Mouse (Mus musculus): Measurements from ENCODE around the gene Tmco1. TPM values are rescaled to one million over a fixed set of nuclear protein-coding genes. Genes with fewer than 3 reads are reported as not detected.

Gene Tmco1
- polyA plus RNA-seq, 1 experiment from 2014 or later: 125 TPM

GRCm38 (mm10) chr1:167270342-167271111 is 37.7 kb upstream of the Tmco1 start:
- ATAC-seq (ENCODE audit: low read depth): peak; percentile 73

DNA sequence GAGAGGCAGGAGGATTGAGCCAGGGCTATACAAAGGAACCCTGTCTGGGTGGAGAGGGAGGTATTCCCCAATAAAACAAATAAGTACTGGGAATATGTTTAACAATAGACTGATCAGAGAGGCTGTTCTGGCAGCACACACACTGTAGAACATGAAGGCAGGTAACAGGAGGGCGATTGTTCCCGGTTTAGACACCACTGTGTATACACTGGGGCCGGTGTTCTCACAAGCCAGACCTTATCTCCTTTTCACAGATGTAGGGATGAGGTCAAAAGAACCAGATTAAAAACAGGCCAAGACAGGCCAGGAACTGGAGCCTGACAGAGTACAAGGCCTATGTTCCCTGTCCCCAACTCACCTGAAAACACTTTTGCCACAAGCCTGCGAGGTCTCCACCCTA is 36.9 kb upstream of the Tmco1 start:
- Histone ChIP-seq H3K4me1 (replicated peaks; ENCODE audit: control insufficient read depth, insufficient read depth, low read length) (peaks cover 53% of the 10 kb centered on the region), H3K27ac (ENCODE audit: low read length) (peak overlapping the region; percentile 59), H3K27me3 (ENCODE audit: control insufficient read depth, insufficient read depth, low read depth, low read length) (no peaks in the 10 kb centered on the region), H3K36me3 (ENCODE audit: control insufficient read depth, insufficient read depth, low read length) (no peaks in the 10 kb centered on the region), H3K4me2 (ENCODE audit: low read depth, low read length) (no peak overlapping the region), H3K9ac (ENCODE audit: low read length) (no peak overlapping the region), H3K9me3 (ENCODE audit: control insufficient read depth, low read length) (no peaks in the 10 kb centered on the region), H3K4me3 (ENCODE audit: low read length) (no peak overlapping the region)
- ATAC-seq (ENCODE audit: low read depth): no peak
- WGBS: 31% methylated on average over 4 of the region's 4 CpGs

More at GRCm38 (mm10) chr1:167270342-167271111, 37.7 kb upstream of the Tmco1 start:
- H3K9ac ChIP-seq (ENCODE audit: low read length): peak overlapping the region; percentile 39
- H3K4me1 ChIP-seq (replicated peaks; ENCODE audit: control insufficient read depth, insufficient read depth, low read length): peaks cover 53% of the 10 kb centered on the region
- peak overlapping the region; percentile 56 for H3K4me2 ChIP-seq (ENCODE audit: low read depth, low read length)
- no peaks in the 10 kb centered on the region for H3K36me3 ChIP-seq (ENCODE audit: control insufficient read depth, insufficient read depth, low read length)
- WGBS: 3% methylated on average over 19 of the region's 19 CpGs
- no peaks in the 10 kb centered on the region for H3K9me3 ChIP-seq (ENCODE audit: control insufficient read depth, low read length)
- peak overlapping the region; percentile 84 for H3K27ac ChIP-seq (ENCODE audit: low read length)
- H3K27me3 ChIP-seq (ENCODE audit: control insufficient read depth, insufficient read depth, low read depth, low read length): no peaks in the 10 kb centered on the region
- H3K4me3 ChIP-seq (ENCODE audit: low read length): peak overlapping the region; percentile 32

- Histone ChIP-seq H3K27me3 (ENCODE audit: control insufficient read depth, insufficient read depth, low read depth, low read length) (no peaks in the 10 kb centered on the region), H3K9me3 (ENCODE audit: control insufficient read depth, low read length) (no peaks in the 10 kb centered on the region), H3K9ac (ENCODE audit: low read length) (no peak overlapping the region), H3K36me3 (ENCODE audit: control insufficient read depth, insufficient read depth, low read length) (no peaks in the 10 kb centered on the region), H3K4me3 (ENCODE audit: low read length) (no peak overlapping the region), H3K27ac (ENCODE audit: low read length) (peak overlapping the region; percentile 59), H3K4me2 (ENCODE audit: low read depth, low read length) (no peak overlapping the region), H3K4me1 (replicated peaks; ENCODE audit: control insufficient read depth, insufficient read depth, low read length) (peaks cover 53% of the 10 kb centered on the region)
- 34% methylated on average over 8 of the region's 8 CpGs for WGBS
- no peak; the same call in 1 of the 2 replicates for ATAC-seq (ENCODE audit: low read depth)
Observed at GRCm38 (mm10) chr1:167271841-167272240, 36.3 kb upstream of the Tmco1 start.

DNA sequence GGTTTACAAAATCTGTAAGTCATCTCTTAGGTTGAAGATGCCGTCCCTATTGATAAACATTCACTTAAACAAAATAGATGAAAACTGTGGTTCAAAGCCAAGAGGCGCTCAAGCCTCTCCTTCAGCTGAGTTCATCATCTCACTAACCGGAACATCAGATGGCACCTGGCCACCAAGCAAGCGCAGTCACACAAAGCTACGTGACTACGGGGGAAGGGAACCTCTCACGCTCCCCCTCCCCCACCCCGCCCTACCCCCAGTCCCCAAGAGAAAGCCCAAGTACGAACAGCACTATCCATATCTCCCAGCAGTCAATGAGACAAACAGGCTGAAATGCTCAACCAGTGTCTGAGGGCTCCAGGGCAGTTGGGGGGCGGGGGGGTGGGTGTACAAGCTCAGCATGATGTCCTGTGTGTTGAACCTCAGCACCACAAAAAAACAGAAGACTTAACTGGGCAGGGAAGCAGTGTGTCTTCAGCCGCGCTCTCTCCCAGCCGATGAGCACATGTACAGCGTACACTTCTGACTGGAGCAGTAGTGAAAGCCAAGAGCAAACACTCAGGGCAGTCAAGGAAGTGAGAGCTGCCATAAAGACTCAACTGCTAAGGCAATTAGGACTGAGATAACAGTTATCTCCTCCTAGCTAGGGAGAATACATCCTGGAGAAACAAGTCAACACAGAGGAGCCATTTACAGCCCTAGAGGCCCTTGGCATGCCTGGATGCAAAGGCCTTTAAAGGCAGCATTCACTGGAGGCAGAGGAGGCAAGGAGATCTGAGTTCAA is 34.6 kb upstream of the Tmco1 start:
- ATAC-seq (ENCODE audit: low read depth): 0 out of 2 replicates have a peak, but pooled peaks have one; percentile 23
- Histone ChIP-seq H3K4me3 (ENCODE audit: low read length) (no peak overlapping the region), H3K27ac (ENCODE audit: low read length) (no peak overlapping the region), H3K36me3 (ENCODE audit: control insufficient read depth, insufficient read depth, low read length) (no peaks in the 10 kb centered on the region), H3K27me3 (ENCODE audit: control insufficient read depth, insufficient read depth, low read depth, low read length) (no peaks in the 10 kb centered on the region), H3K9me3 (ENCODE audit: control insufficient read depth, low read length) (no peaks in the 10 kb centered on the region), H3K4me2 (ENCODE audit: low read depth, low read length) (peak overlapping the region; percentile 21), H3K9ac (ENCODE audit: low read length) (no peak overlapping the region), H3K4me1 (replicated peaks; ENCODE audit: control insufficient read depth, insufficient read depth, low read length) (peaks cover 48% of the 10 kb centered on the region)
- 31% methylated on average over 14 of the region's 14 CpGs for WGBS

DNA sequence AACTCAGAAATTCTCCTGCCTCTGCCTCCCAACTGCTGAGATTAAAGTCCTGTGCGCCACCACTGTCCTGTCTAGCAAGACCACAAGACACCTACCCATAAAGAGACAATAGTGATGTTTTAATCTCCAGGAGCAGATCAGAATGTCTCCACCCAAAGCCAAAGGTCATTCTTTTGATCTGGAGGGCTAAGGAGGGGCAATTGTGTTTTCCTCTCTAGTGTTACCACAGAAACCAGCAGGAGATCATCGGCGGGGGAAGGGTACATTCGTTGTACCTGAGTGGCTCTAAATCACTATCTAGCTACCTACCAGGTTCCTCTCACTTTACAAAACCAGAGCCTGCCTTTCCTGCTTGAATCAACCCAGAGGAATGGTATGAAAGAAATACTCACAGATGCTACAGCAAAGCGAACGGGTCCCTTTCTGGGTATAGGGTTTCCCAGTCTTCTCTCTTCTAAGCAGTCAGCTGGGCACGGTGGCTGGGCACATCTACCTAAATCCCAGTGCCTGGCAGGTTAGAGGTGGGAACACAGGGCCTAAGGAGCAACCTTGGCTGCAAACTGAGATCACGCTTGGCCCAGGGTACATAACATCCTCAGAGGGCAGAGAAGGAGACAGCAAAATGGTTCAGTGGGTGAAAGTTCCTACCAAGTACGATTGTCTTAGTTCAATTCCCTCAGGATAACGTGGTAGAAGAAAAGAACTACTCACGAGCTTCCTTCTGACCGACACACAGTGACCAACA is 33.4 kb upstream of the Tmco1 start:
- Histone ChIP-seq H3K27me3 (ENCODE audit: control insufficient read depth, insufficient read depth, low read depth, low read length) (no peaks in the 10 kb centered on the region), H3K4me3 (ENCODE audit: low read length) (no peak overlapping the region), H3K4me2 (ENCODE audit: low read depth, low read length) (no peak overlapping the region), H3K9me3 (ENCODE audit: control insufficient read depth, low read length) (no peaks in the 10 kb centered on the region), H3K27ac (ENCODE audit: low read length) (no peak overlapping the region), H3K36me3 (ENCODE audit: control insufficient read depth, insufficient read depth, low read length) (no peaks in the 10 kb centered on the region), H3K4me1 (replicated peaks; ENCODE audit: control insufficient read depth, insufficient read depth, low read length) (peaks cover 36% of the 10 kb centered on the region), H3K9ac (ENCODE audit: low read length) (no peak overlapping the region)
- no peak for ATAC-seq (ENCODE audit: low read depth)
- WGBS: 83% methylated on average over 12 of the region's 12 CpGs

- Histone ChIP-seq H3K4me1 (replicated peaks; ENCODE audit: control insufficient read depth, insufficient read depth, low read length) (peaks cover 15% of the 10 kb centered on the region), H3K27ac (ENCODE audit: low read length) (no peak overlapping the region), H3K4me2 (ENCODE audit: low read depth, low read length) (no peak overlapping the region), H3K9me3 (ENCODE audit: control insufficient read depth, low read length) (no peaks in the 10 kb centered on the region), H3K9ac (ENCODE audit: low read length) (no peak overlapping the region), H3K27me3 (ENCODE audit: control insufficient read depth, insufficient read depth, low read depth, low read length) (no peaks in the 10 kb centered on the region), H3K36me3 (ENCODE audit: control insufficient read depth, insufficient read depth, low read length) (no peaks in the 10 kb centered on the region), H3K4me3 (ENCODE audit: low read length) (no peak overlapping the region)
- no peak for ATAC-seq (ENCODE audit: low read depth)
- 71% methylated on average over 6 of the region's 6 CpGs for WGBS
Observed at GRCm38 (mm10) chr1:167278395-167278794, 29.8 kb upstream of the Tmco1 start.

GRCm38 (mm10) chr1:167279160-167279715 is 28.9 kb upstream of the Tmco1 start:
- no peak for ATAC-seq (ENCODE audit: low read depth)
- 69% methylated on average over 13 of the region's 13 CpGs for WGBS
- Histone ChIP-seq H3K4me1 (replicated peaks; ENCODE audit: control insufficient read depth, insufficient read depth, low read length) (peaks cover 7% of the 10 kb centered on the region), H3K4me3 (ENCODE audit: low read length) (no peak overlapping the region), H3K9ac (ENCODE audit: low read length) (no peak overlapping the region), H3K9me3 (ENCODE audit: control insufficient read depth, low read length) (no peaks in the 10 kb centered on the region), H3K36me3 (ENCODE audit: control insufficient read depth, insufficient read depth, low read length) (no peaks in the 10 kb centered on the region), H3K27me3 (ENCODE audit: control insufficient read depth, insufficient read depth, low read depth, low read length) (no peaks in the 10 kb centered on the region), H3K4me2 (ENCODE audit: low read depth, low read length) (no peak overlapping the region), H3K27ac (ENCODE audit: low read length) (no peak overlapping the region)

DNA sequence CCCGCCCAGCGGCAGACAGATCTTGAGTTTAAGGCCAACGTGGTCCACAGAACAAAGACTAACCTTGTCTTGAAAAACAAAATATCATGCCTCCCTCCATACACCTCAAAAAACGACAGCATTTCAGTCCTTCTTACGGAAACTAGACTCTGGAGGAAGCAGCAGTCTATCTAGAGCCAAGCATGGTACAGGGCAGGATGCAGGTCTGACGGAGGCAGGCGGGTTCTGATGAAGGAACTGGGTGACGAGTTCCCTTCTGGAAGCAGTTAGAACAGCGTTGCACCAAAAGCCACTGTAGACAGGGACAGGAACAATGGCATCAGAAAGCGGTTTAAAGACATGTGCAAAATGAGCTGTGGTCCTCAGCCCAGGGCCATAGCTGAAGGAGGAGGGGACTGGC is 28.1 kb upstream of the Tmco1 start:
- H3K27ac ChIP-seq (ENCODE audit: low read length): no peak overlapping the region
- no peak overlapping the region for H3K9ac ChIP-seq (ENCODE audit: low read length)
- no peaks in the 10 kb centered on the region for H3K27me3 ChIP-seq (ENCODE audit: control insufficient read depth, insufficient read depth, low read depth, low read length)
- H3K4me1 ChIP-seq (replicated peaks; ENCODE audit: control insufficient read depth, insufficient read depth, low read length): peaks cover 6% of the 10 kb centered on the region
- no peaks in the 10 kb centered on the region for H3K36me3 ChIP-seq (ENCODE audit: control insufficient read depth, insufficient read depth, low read length)
- 80% methylated on average over 10 of the region's 10 CpGs for WGBS
- no peak overlapping the region for H3K4me2 ChIP-seq (ENCODE audit: low read depth, low read length)
- H3K4me3 ChIP-seq (ENCODE audit: low read length): no peak overlapping the region
- no peak for ATAC-seq (ENCODE audit: low read depth)
- no peaks in the 10 kb centered on the region for H3K9me3 ChIP-seq (ENCODE audit: control insufficient read depth, low read length)

Measured in lung, embryonic 16.5 days (tissue).